Mouse (Mus musculus): ENCODE data around the gene Polr2a. TPM values are rescaled to one million over a fixed set of nuclear protein-coding genes. Genes with fewer than 3 reads are reported as not detected.
A peak's percentile ranks its signal among the peaks of the same experiment; 100 is the strongest.

Polr2a gene
- polyA plus RNA-seq, 1 experiment, result 103 TPM

- H3K36me3 ChIP-seq (ENCODE audit: control insufficient read depth, insufficient read depth, low read length, poor library complexity, severe bottlenecking), result no peaks in the 10 kb centered on the region
- peaks cover 12% of the 10 kb centered on the region for H3K27me3 ChIP-seq (ENCODE audit: control insufficient read depth, insufficient read depth, low read length, poor library complexity, severe bottlenecking)
- no peak overlapping the region for H3K27ac ChIP-seq (ENCODE audit: insufficient read depth, low read length)
- peak overlapping the region; percentile 90 for H3K9ac ChIP-seq (ENCODE audit: low read depth, poor library complexity, severe bottlenecking)
- no peaks in the 10 kb centered on the region for H3K4me1 ChIP-seq (ENCODE audit: control insufficient read depth, insufficient read depth, low read length)
- no peaks in the 10 kb centered on the region for H3K9me3 ChIP-seq (replicated peaks; ENCODE audit: control insufficient read depth, insufficient read depth, low read length, poor library complexity, severe bottlenecking)
- peak overlapping the region; percentile 76 for H3K4me3 ChIP-seq (ENCODE audit: low read depth, low read length)
- TF ChIP-seq POLR2A (IDR thresholded peaks at IDR 0.05; ENCODE audit: insufficient read depth, low read length) (no peak), CTCF (IDR thresholded peaks at IDR 0.05; ENCODE audit: low read depth, low read length) (peak; percentile 41), EP300 (IDR thresholded peaks at IDR 0.05; ENCODE audit: insufficient read depth, low read depth, low read length) (no peak)
These were observed 45.6 kb upstream of the Polr2a start for GRCm38 (mm10) chr11:69803786-69804651.

GRCm38 (mm10) chr11:69803328-69803727 is 44.9 kb upstream of the Polr2a start:
- Histone ChIP-seq H3K36me3 (ENCODE audit: control insufficient read depth, insufficient read depth, low read length, poor library complexity, severe bottlenecking) (no peaks in the 10 kb centered on the region), H3K27ac (ENCODE audit: insufficient read depth, low read length) (no peak overlapping the region), H3K9ac (ENCODE audit: low read depth, poor library complexity, severe bottlenecking) (peak overlapping the region; percentile 90), H3K4me3 (ENCODE audit: low read depth, low read length) (peak overlapping the region; percentile 76), H3K4me1 (ENCODE audit: control insufficient read depth, insufficient read depth, low read length) (no peaks in the 10 kb centered on the region), H3K9me3 (replicated peaks; ENCODE audit: control insufficient read depth, insufficient read depth, low read length, poor library complexity, severe bottlenecking) (no peaks in the 10 kb centered on the region), H3K27me3 (ENCODE audit: control insufficient read depth, insufficient read depth, low read length, poor library complexity, severe bottlenecking) (peaks cover 12% of the 10 kb centered on the region)
- TF ChIP-seq CTCF (IDR thresholded peaks at IDR 0.05; ENCODE audit: low read depth, low read length) (no peak), POLR2A (IDR thresholded peaks at IDR 0.05; ENCODE audit: insufficient read depth, low read length) (no peak), EP300 (IDR thresholded peaks at IDR 0.05; ENCODE audit: insufficient read depth, low read depth, low read length) (no peak)

- no peaks in the 10 kb centered on the region for H3K9me3 ChIP-seq (replicated peaks; ENCODE audit: control insufficient read depth, insufficient read depth, low read length, poor library complexity, severe bottlenecking)
- no peak overlapping the region for H3K27ac ChIP-seq (ENCODE audit: insufficient read depth, low read length)
- H3K4me1 ChIP-seq (ENCODE audit: control insufficient read depth, insufficient read depth, low read length), result no peaks in the 10 kb centered on the region
- H3K27me3 ChIP-seq (ENCODE audit: control insufficient read depth, insufficient read depth, low read length, poor library complexity, severe bottlenecking), result peaks cover 12% of the 10 kb centered on the region
- TF ChIP-seq POLR2A (IDR thresholded peaks at IDR 0.05; ENCODE audit: insufficient read depth, low read length) (no peak), CTCF (IDR thresholded peaks at IDR 0.05; ENCODE audit: low read depth, low read length) (no peak), EP300 (IDR thresholded peaks at IDR 0.05; ENCODE audit: insufficient read depth, low read depth, low read length) (no peak)
- peak overlapping the region; percentile 75 for H3K9ac ChIP-seq (ENCODE audit: low read depth, poor library complexity, severe bottlenecking)
- no peaks in the 10 kb centered on the region for H3K36me3 ChIP-seq (ENCODE audit: control insufficient read depth, insufficient read depth, low read length, poor library complexity, severe bottlenecking)
- H3K4me3 ChIP-seq (ENCODE audit: low read depth, low read length), result peak overlapping the region; percentile 91
These were observed 44.2 kb upstream of the Polr2a start for GRCm38 (mm10) chr11:69802648-69803105.

GRCm38 (mm10) chr11:69801379-69801977 is 43.0 kb upstream of the Polr2a start, which contains the start of gene Fgf11:
TSS of gene Fgf11 (minus strand) at chr11:69801857.
- no peak for TF ChIP-seq CTCF (IDR thresholded peaks at IDR 0.05; ENCODE audit: low read depth, low read length)
- Histone ChIP-seq H3K4me3 (ENCODE audit: low read depth, low read length) (peak within 1 kb of the TSS; percentile 91), H3K36me3 (ENCODE audit: control insufficient read depth, insufficient read depth, low read length, poor library complexity, severe bottlenecking) (no peaks in the 10 kb centered on the region), H3K9ac (ENCODE audit: low read depth, poor library complexity, severe bottlenecking) (peak within 1 kb of the TSS; percentile 75), H3K27me3 (ENCODE audit: control insufficient read depth, insufficient read depth, low read length, poor library complexity, severe bottlenecking) (peaks cover 12% of the 10 kb centered on the region), H3K9me3 (replicated peaks; ENCODE audit: control insufficient read depth, insufficient read depth, low read length, poor library complexity, severe bottlenecking) (no peaks in the 10 kb centered on the region), H3K4me1 (ENCODE audit: control insufficient read depth, insufficient read depth, low read length) (no peaks in the 10 kb centered on the region), H3K27ac (ENCODE audit: insufficient read depth, low read length) (no peak within 1 kb of the TSS)

- Histone ChIP-seq H3K36me3 (ENCODE audit: control insufficient read depth, insufficient read depth, low read length, poor library complexity, severe bottlenecking) (no peaks in the 10 kb centered on the region), H3K4me3 (ENCODE audit: low read depth, low read length) (peak overlapping the region; percentile 76), H3K27me3 (ENCODE audit: control insufficient read depth, insufficient read depth, low read length, poor library complexity, severe bottlenecking) (peaks cover 12% of the 10 kb centered on the region), H3K27ac (ENCODE audit: insufficient read depth, low read length) (no peak overlapping the region), H3K4me1 (ENCODE audit: control insufficient read depth, insufficient read depth, low read length) (no peaks in the 10 kb centered on the region), H3K9me3 (replicated peaks; ENCODE audit: control insufficient read depth, insufficient read depth, low read length, poor library complexity, severe bottlenecking) (no peaks in the 10 kb centered on the region), H3K9ac (ENCODE audit: low read depth, poor library complexity, severe bottlenecking) (peak overlapping the region; percentile 28)
- no peak for TF ChIP-seq EP300 (IDR thresholded peaks at IDR 0.05; ENCODE audit: insufficient read depth, low read depth, low read length)
- no peak for TF ChIP-seq CTCF (IDR thresholded peaks at IDR 0.05; ENCODE audit: low read depth, low read length)
- no peak for TF ChIP-seq POLR2A (IDR thresholded peaks at IDR 0.05; ENCODE audit: insufficient read depth, low read length)
These were observed 42.2 kb upstream of the Polr2a start for GRCm38 (mm10) chr11:69800392-69801197.

Measured in ES-Bruce4 (cell line).